Mouse (Mus musculus): ENCODE results near the gene A1cf. TPM values are rescaled to one million over a fixed set of nuclear protein-coding genes. Genes with fewer than 3 reads are reported as not detected.

A1cf gene
- not detected in 2 replicates for polyA plus RNA-seq (2015; fragmentation: Nextera tagmentation; extraction: Ambion mirVana)

- 86% methylated on average over 7 of the region's 7 CpGs for WGBS
- H3K9me3 ChIP-seq = no peaks in the 10 kb centered on the region
- no peak within 1 kb of the TSS for H3K27ac ChIP-seq
- H3K9ac ChIP-seq = no peak within 1 kb of the TSS
- H3K36me3 ChIP-seq = no peaks in the 10 kb centered on the region
- H3K27me3 ChIP-seq = no peaks in the 10 kb centered on the region
- no peak within 1 kb of the TSS for H3K4me3 ChIP-seq
- H3K4me1 ChIP-seq = no peaks in the 10 kb centered on the region
- no peak for ATAC-seq (ENCODE audit: insufficient number of reproducible peaks, low FRiP score, low TSS enrichment, low read depth)
- H3K4me2 ChIP-seq = no peak within 1 kb of the TSS
These were observed at the start of gene A1cf for GRCm38 (mm10) chr19:31868521-31868920. A1cf (plus strand) TSS chr19:31868764.

GRCm38 (mm10) chr19:31834250-31834649 is 34.3 kb upstream of the A1cf start:
- Histone ChIP-seq H3K4me2 (no peak overlapping the region), H3K9ac (no peak overlapping the region), H3K36me3 (no peaks in the 10 kb centered on the region), H3K27ac (no peak overlapping the region), H3K4me1 (no peaks in the 10 kb centered on the region), H3K9me3 (no peaks in the 10 kb centered on the region), H3K4me3 (no peak overlapping the region), H3K27me3 (no peaks in the 10 kb centered on the region)
- ATAC-seq (ENCODE audit: insufficient number of reproducible peaks, low FRiP score, low TSS enrichment, low read depth) = no peak
- 88% methylated on average over 5 of the region's 5 CpGs for WGBS

- WGBS = 58% methylated on average over 3 of the region's 3 CpGs
- Histone ChIP-seq H3K4me1 (no peaks in the 10 kb centered on the region), H3K4me2 (no peak overlapping the region), H3K27me3 (no peaks in the 10 kb centered on the region), H3K36me3 (no peaks in the 10 kb centered on the region), H3K9ac (no peak overlapping the region), H3K4me3 (no peak overlapping the region), H3K9me3 (no peaks in the 10 kb centered on the region), H3K27ac (no peak overlapping the region)
- no peak for ATAC-seq (ENCODE audit: insufficient number of reproducible peaks, low FRiP score, low TSS enrichment, low read depth)
These were observed 6.7 kb upstream of the A1cf start for GRCm38 (mm10) chr19:31861909-31862308.

- H3K4me2 ChIP-seq = no peak overlapping the region
- H3K36me3 ChIP-seq = no peaks in the 10 kb centered on the region
- no peak overlapping the region for H3K27ac ChIP-seq
- H3K9me3 ChIP-seq = no peaks in the 10 kb centered on the region
- 51% methylated on average over 6 of the region's 6 CpGs for WGBS
- H3K27me3 ChIP-seq = no peaks in the 10 kb centered on the region
- ATAC-seq (ENCODE audit: insufficient number of reproducible peaks, low FRiP score, low TSS enrichment, low read depth) = no peak
- H3K9ac ChIP-seq = no peak overlapping the region
- H3K4me1 ChIP-seq = no peaks in the 10 kb centered on the region
- no peak overlapping the region for H3K4me3 ChIP-seq
These were observed 5.9 kb upstream of the A1cf start for GRCm38 (mm10) chr19:31862512-31863249.

- no peak overlapping the region for H3K9ac ChIP-seq
- H3K27ac ChIP-seq = no peak overlapping the region
- H3K36me3 ChIP-seq = no peaks in the 10 kb centered on the region
- WGBS = 80% methylated on average over 4 of the region's 4 CpGs
- H3K4me1 ChIP-seq = no peaks in the 10 kb centered on the region
- H3K4me2 ChIP-seq = no peak overlapping the region
- no peaks in the 10 kb centered on the region for H3K27me3 ChIP-seq
- no peak for ATAC-seq (ENCODE audit: insufficient number of reproducible peaks, low FRiP score, low TSS enrichment, low read depth)
- no peak overlapping the region for H3K4me3 ChIP-seq
- H3K9me3 ChIP-seq = no peaks in the 10 kb centered on the region
These were observed 3.1 kb upstream of the A1cf start for GRCm38 (mm10) chr19:31865451-31865850.

- H3K4me1 ChIP-seq = no peaks in the 10 kb centered on the region
- no peak for ATAC-seq (ENCODE audit: insufficient number of reproducible peaks, low FRiP score, low TSS enrichment, low read depth)
- H3K9me3 ChIP-seq = no peaks in the 10 kb centered on the region
- WGBS = 80% methylated on average over 4 of the region's 4 CpGs
- H3K36me3 ChIP-seq = no peaks in the 10 kb centered on the region
- no peak overlapping the region for H3K27ac ChIP-seq
- no peak overlapping the region for H3K4me3 ChIP-seq
- no peak overlapping the region for H3K9ac ChIP-seq
- no peak overlapping the region for H3K4me2 ChIP-seq
- no peaks in the 10 kb centered on the region for H3K27me3 ChIP-seq
These were observed 488 bp upstream of the A1cf start for GRCm38 (mm10) chr19:31868076-31868475.

GRCm38 (mm10) chr19:31868971-31869370 is 407 bp downstream of the A1cf start:
- no peaks in the 10 kb centered on the region for H3K27me3 ChIP-seq
- H3K4me3 ChIP-seq = no peak overlapping the region
- H3K9ac ChIP-seq = no peak overlapping the region
- no peaks in the 10 kb centered on the region for H3K4me1 ChIP-seq
- no peaks in the 10 kb centered on the region for H3K36me3 ChIP-seq
- H3K27ac ChIP-seq = no peak overlapping the region
- no peak for ATAC-seq (ENCODE audit: insufficient number of reproducible peaks, low FRiP score, low TSS enrichment, low read depth)
- 85% methylated on average over 6 of the region's 6 CpGs for WGBS
- no peaks in the 10 kb centered on the region for H3K9me3 ChIP-seq
- H3K4me2 ChIP-seq = no peak overlapping the region

GRCm38 (mm10) chr19:31871377-31871776 is 2.8 kb downstream of the A1cf start:
- Histone ChIP-seq H3K27ac (no peak overlapping the region), H3K4me2 (no peak overlapping the region), H3K36me3 (no peaks in the 10 kb centered on the region), H3K9ac (no peak overlapping the region), H3K4me1 (no peaks in the 10 kb centered on the region), H3K27me3 (no peaks in the 10 kb centered on the region), H3K4me3 (no peak overlapping the region), H3K9me3 (no peaks in the 10 kb centered on the region)
- no peak for ATAC-seq (ENCODE audit: insufficient number of reproducible peaks, low FRiP score, low TSS enrichment, low read depth)
- WGBS = 75% methylated on average over 2 of the region's 2 CpGs

- Histone ChIP-seq H3K36me3 (no peaks in the 10 kb centered on the region), H3K9me3 (no peaks in the 10 kb centered on the region), H3K27ac (no peak overlapping the region), H3K4me3 (no peak overlapping the region), H3K9ac (no peak overlapping the region), H3K27me3 (no peaks in the 10 kb centered on the region), H3K4me1 (no peaks in the 10 kb centered on the region), H3K4me2 (no peak overlapping the region)
- whole genome bisulfite sequencing = 70% methylated on average over 4 of the region's 4 CpGs
- no peak for ATAC-seq (ENCODE audit: insufficient number of reproducible peaks, low FRiP score, low TSS enrichment, low read depth)
These were observed 9.4 kb downstream of the A1cf start for GRCm38 (mm10) chr19:31877968-31878367.

GRCm38 (mm10) chr19:31884594-31884993 is 16.0 kb downstream of the A1cf start:
- no peaks in the 10 kb centered on the region for H3K27me3 ChIP-seq
- H3K4me2 ChIP-seq = no peak overlapping the region
- WGBS = 69% methylated on average over 4 of the region's 4 CpGs
- no peak for ATAC-seq (ENCODE audit: insufficient number of reproducible peaks, low FRiP score, low TSS enrichment, low read depth)
- H3K36me3 ChIP-seq = no peaks in the 10 kb centered on the region
- no peaks in the 10 kb centered on the region for H3K4me1 ChIP-seq
- no peaks in the 10 kb centered on the region for H3K9me3 ChIP-seq
- H3K9ac ChIP-seq = no peak overlapping the region
- H3K27ac ChIP-seq = no peak overlapping the region
- H3K4me3 ChIP-seq = no peak overlapping the region

- H3K27ac ChIP-seq = no peak overlapping the region
- no peak overlapping the region for H3K9ac ChIP-seq
- H3K4me2 ChIP-seq = no peak overlapping the region
- H3K4me1 ChIP-seq = no peaks in the 10 kb centered on the region
- H3K9me3 ChIP-seq = no peaks in the 10 kb centered on the region
- WGBS = 86% methylated on average over 2 of the region's 2 CpGs
- no peaks in the 10 kb centered on the region for H3K27me3 ChIP-seq
- H3K36me3 ChIP-seq = no peaks in the 10 kb centered on the region
- H3K4me3 ChIP-seq = no peak overlapping the region
- ATAC-seq (ENCODE audit: insufficient number of reproducible peaks, low FRiP score, low TSS enrichment, low read depth) = no peak
These were observed 18.7 kb downstream of the A1cf start for GRCm38 (mm10) chr19:31887275-31887674.

GRCm38 (mm10) chr19:31889988-31890387 is 21.4 kb downstream of the A1cf start:
- Histone ChIP-seq H3K27ac (no peak overlapping the region), H3K36me3 (no peaks in the 10 kb centered on the region), H3K9me3 (no peaks in the 10 kb centered on the region), H3K4me1 (no peaks in the 10 kb centered on the region), H3K4me2 (no peak overlapping the region), H3K4me3 (no peak overlapping the region), H3K27me3 (no peaks in the 10 kb centered on the region), H3K9ac (no peak overlapping the region)
- 75% methylated on average over 4 of the region's 4 CpGs for WGBS
- ATAC-seq (ENCODE audit: insufficient number of reproducible peaks, low FRiP score, low TSS enrichment, low read depth) = no peak

Data from limb, embryonic 15.5 days (tissue).